Mouse (Mus musculus) limb, embryonic 14.5 days (tissue): ENCODE results near the gene Nup210l. TPM values are rescaled to one million over a fixed set of nuclear protein-coding genes. Genes with fewer than 3 reads are reported as not detected.

ENCODE experiments used
- ATAC-seq: fragments of 200-750 bp; cut with Nextera tagmentation; 2 replicates; pipeline ENCODE4 v1.8.0; 2017; ENCODE audit warnings: low read depth, moderate number of reproducible peaks, moderate TSS enrichment; ENCODE audit not compliant: low FRiP score
- DNase-seq: peaks from one replicate; pipeline ENCODE4 v3.0.0-alpha.2; 2015; ENCODE audit warnings: low spot score
- H3K27ac ChIP-seq: fragments of 300-500 bp; sonication (generic); replicated peaks from 2 replicates; pipeline ENCODE4 v1.5.1; 2014; ENCODE audit warnings: low read depth, mild to moderate bottlenecking, low read length, moderate library complexity, mixed read lengths
- H3K27me3 ChIP-seq: fragments of 300-500 bp; sonication (generic); 2 replicates; pipeline ENCODE4 v1.6.1; 2014; ENCODE audit warnings: low read length, mixed read lengths; ENCODE audit not compliant: control insufficient read depth, insufficient read depth
- H3K36me3 ChIP-seq: fragments of 300-500 bp; sonication (generic); 2 replicates; pipeline ENCODE4 v1.6.1; 2014; ENCODE audit warnings: mild to moderate bottlenecking, low read length, moderate library complexity, mixed read lengths; ENCODE audit not compliant: control insufficient read depth, insufficient read depth
- H3K4me1 ChIP-seq: fragments of 300-500 bp; sonication (generic); 2 replicates; pipeline ENCODE4 v1.6.1; 2014; ENCODE audit warnings: antibody characterized with exemption, low read length, mixed read lengths; ENCODE audit not compliant: control insufficient read depth, insufficient read depth
- H3K4me2 ChIP-seq: fragments of 300-500 bp; sonication (generic); replicated peaks from 2 replicates; pipeline ENCODE4 v1.6.1; 2014; ENCODE audit warnings: low read depth, mild to moderate bottlenecking, low read length, moderate library complexity; ENCODE audit not compliant: severe bottlenecking
- H3K4me3 ChIP-seq: fragments of 300-500 bp; sonication (generic); replicated peaks from 2 replicates; pipeline ENCODE4 v1.5.1; 2014; ENCODE audit warnings: low read length
- H3K9ac ChIP-seq: fragments of 300-500 bp; sonication (generic); 2 replicates; pipeline ENCODE4 v1.6.1; 2014; ENCODE audit warnings: mild to moderate bottlenecking, low read depth, low read length, moderate library complexity; ENCODE audit not compliant: severe bottlenecking
- H3K9me3 ChIP-seq: fragments of 300-500 bp; sonication (generic); 2 replicates; pipeline ENCODE4 v1.6.1; 2016; ENCODE audit warnings: low read length; ENCODE audit not compliant: control insufficient read depth
- POLR2A ChIP-seq: fragments of 200-500 bp; IDR thresholded peaks from 2 replicates; pipeline ENCODE4 v1.8.0; 2012; ENCODE audit warnings: inconsistent platforms, mild to moderate bottlenecking, moderate library complexity, borderline replicate concordance; ENCODE audit not compliant: insufficient read depth, insufficient read length; ENCODE audit errors: extremely low read depth
- WGBS: fragments of 180-500 bp; shearing (Covaris S2); extraction: QIAGEN DNeasy Blood & Tissue Kit; methylation state at CpG from one replicate; pipeline ENCODE4 v1.1.7; 2014; 5-methylcytosine and 5-hydroxymethylcytosine counted together
- polyA plus RNA-seq, 2 experiments: library from polyadenylated mRNA; depleted of rRNA in 1 of 2; stranded (reverse) in 1 of 2; unstranded in 1 of 2; fragments of >200 nt; fragmentation: Nextera tagmentation in 1 of 2; extraction: Ambion mirVana in 1 of 2; gene quantifications; 2 replicates each; pipeline versions ENCODE4 v1.2.1 to v1.2.3; 2012 to 2014

Gene Nup210l
- polyA plus RNA-seq, 2 experiments, result 0.30 to 2.5 TPM

- peaks cover 52% of the 10 kb centered on the region for H3K36me3 ChIP-seq
Observed at GRCm38 (mm10) chr3:90097928-90098327, 6.0 kb upstream of the Nup210l start.

DNA sequence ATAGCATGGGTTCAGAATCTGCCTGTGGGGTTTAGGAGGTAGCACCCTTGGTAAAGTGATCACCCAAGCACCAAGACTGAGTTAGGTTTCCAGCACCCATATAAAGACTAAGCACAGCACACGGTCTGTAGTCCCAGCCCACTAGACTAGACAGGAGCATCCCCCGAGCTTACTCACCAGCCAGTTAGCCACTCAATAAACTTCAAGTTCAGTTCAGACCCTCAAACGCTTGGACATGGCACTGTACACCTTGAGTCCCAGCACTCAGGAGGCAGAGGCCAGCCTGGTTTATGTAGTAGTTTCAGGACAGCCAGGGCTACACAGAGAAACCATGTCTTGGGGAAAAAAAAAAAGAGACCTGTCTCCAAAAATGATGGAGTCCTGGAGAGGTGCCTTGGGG lies 2.9 kb upstream of the Nup210l start:
- DNase-seq (no peak), ATAC-seq (no peak)
- Histone ChIP-seq H3K36me3 (peaks cover 24% of the 10 kb centered on the region), H3K4me1 (no peaks in the 10 kb centered on the region), H3K27ac (no peak overlapping the region), H3K9me3 (no peaks in the 10 kb centered on the region), H3K4me2 (no peak overlapping the region), H3K4me3 (no peak overlapping the region), H3K27me3 (no peaks in the 10 kb centered on the region), H3K9ac (no peak overlapping the region)
- TF ChIP-seq POLR2A, result no peak
- WGBS, result 98% methylated on average over 3 of the region's 3 CpGs

More at GRCm38 (mm10) chr3:90097928-90098327, 6.0 kb upstream of the Nup210l start:
- no peak overlapping the region for H3K27ac ChIP-seq
- no peak for TF ChIP-seq POLR2A
- no peak for DNase-seq
- WGBS, result 81% methylated on average over 5 of the region's 5 CpGs
- H3K9ac ChIP-seq, result no peak overlapping the region
- no peak for ATAC-seq
- H3K27me3 ChIP-seq, result no peaks in the 10 kb centered on the region
- H3K4me2 ChIP-seq, result no peak overlapping the region
- no peaks in the 10 kb centered on the region for H3K9me3 ChIP-seq
- no peak overlapping the region for H3K4me3 ChIP-seq
- H3K4me1 ChIP-seq, result no peaks in the 10 kb centered on the region

DNA sequence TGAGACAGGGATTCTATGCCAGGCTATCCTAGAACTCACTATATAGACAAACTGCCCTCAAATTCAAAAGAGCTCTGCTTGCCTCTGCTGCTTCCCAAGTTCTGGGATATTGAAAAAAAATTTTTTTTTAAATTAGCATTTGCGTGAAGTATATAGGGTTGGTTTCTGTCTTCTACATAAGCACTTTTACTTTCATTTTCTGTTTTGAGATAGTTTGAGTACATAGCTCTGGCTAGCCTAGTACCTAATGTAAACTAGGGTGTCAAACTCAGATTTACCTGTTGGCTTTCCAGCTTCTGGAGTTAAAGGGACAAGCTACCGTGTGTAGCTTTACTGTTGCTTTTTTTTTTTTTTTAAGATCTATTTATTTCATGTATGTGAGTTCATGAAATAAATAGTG lies 2.3 kb upstream of the Nup210l start:
- no peak for TF ChIP-seq POLR2A
- 92% methylated on average over 2 of the region's 2 CpGs for WGBS
- Histone ChIP-seq H3K9me3 (no peaks in the 10 kb centered on the region), H3K36me3 (peaks cover 24% of the 10 kb centered on the region), H3K27me3 (no peaks in the 10 kb centered on the region), H3K9ac (no peak overlapping the region), H3K27ac (no peak overlapping the region), H3K4me2 (no peak overlapping the region), H3K4me3 (no peak overlapping the region), H3K4me1 (no peaks in the 10 kb centered on the region)
- DNase-seq, result no peak
- no peak for ATAC-seq

GRCm38 (mm10) chr3:90102239-90102638 lies 1.7 kb upstream of the Nup210l start:
- 72% methylated on average over 2 of the region's 2 CpGs for WGBS
- TF ChIP-seq POLR2A, result no peak
- DNase-seq (no peak), ATAC-seq (no peak)
- no peaks in the 10 kb centered on the region for H3K27me3 ChIP-seq
- H3K4me1 ChIP-seq, result no peaks in the 10 kb centered on the region
- peaks cover 24% of the 10 kb centered on the region for H3K36me3 ChIP-seq
- H3K4me3 ChIP-seq, result no peak overlapping the region
- H3K9me3 ChIP-seq, result no peaks in the 10 kb centered on the region
- H3K4me2 ChIP-seq, result no peak overlapping the region
- H3K27ac ChIP-seq, result no peak overlapping the region
- no peak overlapping the region for H3K9ac ChIP-seq

- H3K4me3 ChIP-seq, result no peak overlapping the region
- 79% methylated on average over 2 of the region's 2 CpGs for WGBS
- peaks cover 23% of the 10 kb centered on the region for H3K36me3 ChIP-seq
- H3K9ac ChIP-seq, result no peak overlapping the region
- H3K27ac ChIP-seq, result no peak overlapping the region
- ATAC-seq (no peak), DNase-seq (no peak)
- H3K27me3 ChIP-seq, result no peaks in the 10 kb centered on the region
- H3K4me2 ChIP-seq, result no peak overlapping the region
- no peaks in the 10 kb centered on the region for H3K9me3 ChIP-seq
- no peak for TF ChIP-seq POLR2A
- H3K4me1 ChIP-seq, result no peaks in the 10 kb centered on the region
Observed at GRCm38 (mm10) chr3:90103176-90103575, 756 bp upstream of the Nup210l start.

DNA sequence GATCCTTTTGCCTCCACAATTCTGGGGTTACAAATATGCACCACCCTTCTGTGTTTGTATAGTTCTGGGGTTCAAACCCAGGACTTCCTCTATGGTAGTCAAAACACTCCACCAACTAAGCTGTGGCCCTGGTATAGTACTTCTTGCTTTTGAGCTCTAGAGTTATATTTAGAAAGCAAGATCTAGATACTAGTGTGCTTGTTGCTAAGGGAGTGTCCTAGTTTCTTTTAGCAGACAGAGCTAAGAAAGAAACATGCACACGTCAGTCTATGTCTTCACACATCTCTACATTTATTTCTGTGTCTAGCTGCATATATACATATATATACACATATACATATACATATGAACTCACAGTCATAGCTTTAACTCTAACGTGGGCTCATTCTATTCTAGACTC lies 7.8 kb downstream of the Nup210l start:
- Histone ChIP-seq H3K4me3 (no peak overlapping the region), H3K4me2 (no peak overlapping the region), H3K27me3 (no peaks in the 10 kb centered on the region), H3K9me3 (no peaks in the 10 kb centered on the region), H3K4me1 (no peaks in the 10 kb centered on the region), H3K36me3 (no peaks in the 10 kb centered on the region), H3K27ac (no peak overlapping the region), H3K9ac (no peak overlapping the region)
- 84% methylated on average over 2 of the region's 2 CpGs for WGBS
- TF ChIP-seq POLR2A, result no peak
- DNase-seq (no peak), ATAC-seq (no peak)
